ENCODE assay signal across 8 mouse cellular contexts in the genomic region with DNA sequence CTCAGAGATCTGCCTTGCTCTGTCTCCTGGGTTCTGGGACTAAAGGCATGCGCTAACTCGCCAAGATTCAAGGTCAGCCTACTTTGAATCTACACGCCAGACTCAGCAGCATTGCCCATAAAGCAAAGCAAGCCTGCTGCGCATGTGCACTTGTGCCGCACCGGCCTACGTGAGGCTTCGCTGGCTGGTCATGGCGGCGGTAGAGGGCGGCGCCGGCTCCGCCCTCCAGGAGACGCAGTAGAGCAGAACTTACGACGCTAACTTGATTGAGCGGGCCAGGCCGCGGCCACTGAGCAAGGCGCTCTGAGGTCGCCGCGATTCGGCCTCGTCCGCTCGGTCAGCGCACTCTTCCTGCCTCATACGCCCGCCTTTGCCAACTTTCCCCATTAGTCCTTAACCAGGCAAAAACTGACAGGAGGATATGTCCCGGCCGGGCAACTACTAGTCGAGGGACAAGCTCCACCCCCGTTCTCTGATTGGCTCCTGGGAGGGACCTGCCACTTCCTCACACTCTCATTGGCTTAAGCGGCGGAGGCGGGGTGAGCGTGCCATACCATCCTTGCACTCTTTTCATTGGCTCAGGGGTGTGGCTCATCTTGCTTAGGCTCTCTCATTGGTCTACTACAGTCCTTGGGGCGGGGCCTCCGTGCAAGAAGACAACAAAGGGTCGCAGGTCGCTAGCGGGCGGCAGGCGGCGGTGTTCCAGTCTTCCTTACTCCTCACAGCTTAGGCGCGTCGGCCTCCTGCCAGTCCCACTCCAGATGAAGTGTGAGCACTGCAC. TPM values are rescaled to one million over a fixed set of nuclear protein-coding genes. Genes with fewer than 3 reads are reported as not detected.
DNase-seq lines count a peak whose midpoint lies in the region; ATAC-seq and TF ChIP-seq lines count a peak whose summit lies in the region.

A gene (plus strand): TSS at position 690 of the 781 bp plus-strand sequence.

- H3K36me3 ChIP-seq in hindbrain, embryonic 10.5 days = peaks cover 31% of the 10 kb centered on the region
- peaks cover 4% of the 10 kb centered on the region; the same call in 1 of the 2 replicates for H3K36me3 ChIP-seq in lung, postnatal 0 days (ENCODE audit: insufficient read depth, low read length)

- TF ChIP-seq CTCF in lung, postnatal 0 days (IDR thresholded peaks at IDR 0.05) = peak; percentile 83

- peak within 1 kb of the TSS; percentile 99 for H3K27ac ChIP-seq in hindbrain, embryonic 10.5 days
- peak within 1 kb of the TSS; percentile 99 for H3K27ac ChIP-seq in lung, postnatal 0 days (ENCODE audit: low read length)

- peak within 1 kb of the TSS; percentile 80 for H3K4me2 ChIP-seq in lung, postnatal 0 days (replicated peaks; ENCODE audit: low read depth, low read length)

- H3K9me3 ChIP-seq in hindbrain, embryonic 10.5 days = no peaks in the 10 kb centered on the region
- H3K9me3 ChIP-seq in lung, postnatal 0 days (ENCODE audit: low read length) = no peaks in the 10 kb centered on the region

- ATAC-seq in frontal cortex, adult (ENCODE audit: low TSS enrichment) = peak; percentile 96
- ATAC-seq in lung, postnatal 0 days = peak; percentile 99

- H3K4me3 ChIP-seq in hindbrain, embryonic 10.5 days = peak within 1 kb of the TSS; percentile 75
- H3K4me3 ChIP-seq in lung, postnatal 0 days (ENCODE audit: low read depth, low read length) = peak within 1 kb of the TSS; percentile 77

- DNase-seq in MN1 (ENCODE audit: low spot score) = peak; percentile 100
- peak; percentile 100 for DNase-seq in cerebellum, adult 9-10 months
- peak; percentile 99 for DNase-seq in hindbrain, embryonic 10.5 days (ENCODE audit: low spot score)
- peak; percentile 100 for DNase-seq in layer of hippocampus, adult 9-11 months
- DNase-seq in lung, postnatal 0 days (ENCODE audit: low spot score) = peak; percentile 100
- peak; percentile 91 for DNase-seq in ovary, postnatal 14 days (ENCODE audit: low spot score)
- peak; percentile 99 for DNase-seq in thymus, postnatal 14 days

- H3K4me1 ChIP-seq in hindbrain, embryonic 10.5 days (replicated peaks) = peaks cover 27% of the 10 kb centered on the region
- H3K4me1 ChIP-seq in lung, postnatal 0 days (ENCODE audit: insufficient read depth, low read depth, low read length) = peaks cover 5% of the 10 kb centered on the region; the same call in 1 of the 2 replicates

- no peak for TF ChIP-seq EP300 in lung, postnatal 0 days (IDR thresholded peaks at IDR 0.05)

- WGBS in hindbrain, embryonic 10.5 days = under 1% methylated on average over 50 of the region's 50 CpGs
- 2% methylated on average over 50 of the region's 50 CpGs for WGBS in lung, postnatal 0 days

- peak within 1 kb of the TSS; percentile 73 for H3K9ac ChIP-seq in lung, postnatal 0 days (replicated peaks; ENCODE audit: low read depth)

- no peaks in the 10 kb centered on the region for H3K27me3 ChIP-seq in hindbrain, embryonic 10.5 days (ENCODE audit: insufficient read depth, poor library complexity, severe bottlenecking)
- H3K27me3 ChIP-seq in lung, postnatal 0 days (replicated peaks; ENCODE audit: insufficient read depth, low read length) = no peaks in the 10 kb centered on the region

RNA-seq across cellular contexts. Expression of the gene that starts here (rescaled TPM):
- 54.6 and 72.9 TPM in 2 replicates for polyA plus RNA-seq in hindbrain, embryonic 10.5 days (2016; fragmentation: Nextera tagmentation; extraction: Ambion mirVana)
- polyA plus RNA-seq in lung, postnatal 0 days (2015; fragmentation: Nextera tagmentation; extraction: Ambion mirVana) = 15.8 and 18.7 TPM in 2 replicates

Comparison
In these comparisons a context has a peak if more than half of its experiments do, and no peak if none do; other contexts are left out.
1. Peak in every context shown above with its lines: DNase-seq, ATAC-seq, H3K4me3 ChIP-seq and H3K27ac ChIP-seq.